Mouse (Mus musculus) limb, embryonic 12.5 days (tissue): Measurements from ENCODE around the gene Rapgef4. TPM values are rescaled to one million over a fixed set of nuclear protein-coding genes. Genes with fewer than 3 reads are reported as not detected.

ENCODE experiments used
- ATAC-seq: fragments of 200-750 bp; cut with Nextera tagmentation; 2 replicates; pipeline ENCODE4 v1.8.0; 2017; ENCODE audit warnings: low read depth, moderate TSS enrichment; ENCODE audit not compliant: insufficient number of reproducible peaks, insufficient read depth, low FRiP score, low TSS enrichment
- H3K27ac ChIP-seq: fragments of 300-500 bp; sonication (generic); 2 replicates; pipeline ENCODE4 v1.5.1; 2016; ENCODE audit warnings: mild to moderate bottlenecking, moderate library complexity
- H3K27me3 ChIP-seq: fragments of 300-500 bp; sonication (generic); 2 replicates; pipeline ENCODE4 v1.6.1; 2016; ENCODE audit warnings: mild to moderate bottlenecking, moderate library complexity
- H3K36me3 ChIP-seq: fragments of 300-500 bp; sonication (generic); 2 replicates; pipeline ENCODE4 v1.6.1; 2016; ENCODE audit warnings: mild to moderate bottlenecking, moderate library complexity
- H3K4me1 ChIP-seq: fragments of 300-500 bp; sonication (generic); replicated peaks from 2 replicates; pipeline ENCODE4 v1.6.1; 2016
- H3K4me2 ChIP-seq: fragments of 300-500 bp; sonication (generic); 2 replicates; pipeline ENCODE4 v1.6.1; 2016; ENCODE audit warnings: mild to moderate bottlenecking, moderate library complexity
- H3K4me3 ChIP-seq: fragments of 300-500 bp; sonication (generic); replicated peaks from 2 replicates; pipeline ENCODE4 v1.5.1; 2016; ENCODE audit warnings: mild to moderate bottlenecking
- H3K9ac ChIP-seq: fragments of 300-500 bp; sonication (generic); replicated peaks from 2 replicates; pipeline ENCODE4 v1.6.1; 2016; ENCODE audit warnings: mild to moderate bottlenecking, moderate library complexity
- H3K9me3 ChIP-seq: fragments of 300-500 bp; sonication (generic); 2 replicates; pipeline ENCODE4 v1.6.1; 2016; ENCODE audit warnings: mild to moderate bottlenecking, moderate library complexity
- WGBS: fragments of 180-500 bp; shearing (Covaris S2); methylation state at CpG from one replicate; pipeline ENCODE4 v1.1.7; 2016; 5-methylcytosine and 5-hydroxymethylcytosine counted together
- polyA plus RNA-seq: library from polyadenylated mRNA; unstranded; fragments of >200 nt; fragmentation: Nextera tagmentation; extraction: Ambion mirVana; gene quantifications from 2 replicates; pipeline ENCODE4 v1.2.1, GENCODE M21; 2016

Gene Rapgef4
- polyA plus RNA-seq, 1 experiment from 2014 or later, result 2.1 TPM

- ATAC-seq, result no peak
- Histone ChIP-seq H3K27ac (no peak overlapping the region), H3K9me3 (no peaks in the 10 kb centered on the region), H3K9ac (no peak overlapping the region), H3K4me2 (no peak overlapping the region), H3K4me1 (peaks cover 21% of the 10 kb centered on the region), H3K27me3 (no peaks in the 10 kb centered on the region), H3K36me3 (no peaks in the 10 kb centered on the region), H3K4me3 (no peak overlapping the region)
- 80% methylated on average over 9 of the region's 9 CpGs for WGBS
These were observed 170.9 kb downstream of the Rapgef4 start for GRCm38 (mm10) chr2:72151792-72152554.

- Histone ChIP-seq H3K27me3 (no peaks in the 10 kb centered on the region), H3K4me2 (no peak overlapping the region), H3K9ac (no peak overlapping the region), H3K4me1 (peaks cover 26% of the 10 kb centered on the region), H3K4me3 (no peak overlapping the region), H3K27ac (no peak overlapping the region), H3K9me3 (no peaks in the 10 kb centered on the region), H3K36me3 (no peaks in the 10 kb centered on the region)
- 92% methylated on average over 2 of the region's 2 CpGs for WGBS
- no peak for ATAC-seq
These were observed 171.7 kb downstream of the Rapgef4 start for GRCm38 (mm10) chr2:72152746-72153145.

- WGBS, result 88% methylated on average over 1 of the region's 1 CpGs
- peaks cover 30% of the 10 kb centered on the region for H3K4me1 ChIP-seq
- H3K4me2 ChIP-seq, result no peak overlapping the region
- ATAC-seq, result no peak
- H3K9ac ChIP-seq, result no peak overlapping the region
- no peaks in the 10 kb centered on the region for H3K9me3 ChIP-seq
- no peak overlapping the region for H3K4me3 ChIP-seq
- no peaks in the 10 kb centered on the region for H3K36me3 ChIP-seq
- no peaks in the 10 kb centered on the region for H3K27me3 ChIP-seq
- no peak overlapping the region for H3K27ac ChIP-seq
These were observed 172.8 kb downstream of the Rapgef4 start for GRCm38 (mm10) chr2:72153851-72154250.

GRCm38 (mm10) chr2:72155102-72155773 lies 174.2 kb downstream of the Rapgef4 start:
- peaks cover 38% of the 10 kb centered on the region for H3K4me1 ChIP-seq
- H3K4me2 ChIP-seq, result no peak overlapping the region
- no peaks in the 10 kb centered on the region for H3K36me3 ChIP-seq
- no peaks in the 10 kb centered on the region for H3K27me3 ChIP-seq
- ATAC-seq, result no peak
- no peak overlapping the region for H3K4me3 ChIP-seq
- peak overlapping the region; percentile 36 for H3K27ac ChIP-seq
- no peak overlapping the region for H3K9ac ChIP-seq
- WGBS, result 58% methylated on average over 8 of the region's 8 CpGs
- no peaks in the 10 kb centered on the region for H3K9me3 ChIP-seq

- Histone ChIP-seq H3K27me3 (no peaks in the 10 kb centered on the region), H3K36me3 (no peaks in the 10 kb centered on the region), H3K9ac (no peak overlapping the region), H3K27ac (no peak overlapping the region), H3K4me1 (peaks cover 40% of the 10 kb centered on the region), H3K9me3 (no peaks in the 10 kb centered on the region), H3K4me2 (no peak overlapping the region), H3K4me3 (no peak overlapping the region)
- WGBS, result 57% methylated on average over 5 of the region's 5 CpGs
- no peak for ATAC-seq
These were observed 175.4 kb downstream of the Rapgef4 start for GRCm38 (mm10) chr2:72156484-72156883.

DNA sequence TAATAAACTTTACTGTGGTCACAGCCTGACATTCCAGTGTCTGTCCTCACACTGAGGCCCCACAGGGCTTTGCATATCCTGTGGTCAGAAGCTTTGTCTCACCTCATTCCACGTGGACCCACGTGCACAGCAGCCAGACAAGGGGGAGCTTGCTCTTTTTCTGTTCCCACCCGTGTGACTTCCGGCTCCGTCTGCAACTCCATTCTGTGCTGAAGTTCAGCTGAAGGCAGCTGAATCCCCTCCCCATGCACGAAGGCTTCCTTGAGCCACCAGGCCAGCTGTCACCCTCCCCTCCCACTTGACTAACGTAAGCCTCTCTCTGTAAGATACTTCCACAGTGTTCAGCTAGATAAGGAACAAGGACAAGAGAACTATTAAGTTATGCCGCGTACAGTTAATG lies 176.5 kb downstream of the Rapgef4 start:
- ATAC-seq, result no peak; the same call in 1 of the 2 replicates

GRCm38 (mm10) chr2:72158045-72158444 lies 177.0 kb downstream of the Rapgef4 start:
- H3K36me3 ChIP-seq, result no peaks in the 10 kb centered on the region
- no peak overlapping the region for H3K4me2 ChIP-seq
- no peak for ATAC-seq
- H3K4me3 ChIP-seq, result no peak overlapping the region
- H3K27ac ChIP-seq, result no peak overlapping the region
- H3K9me3 ChIP-seq, result no peaks in the 10 kb centered on the region
- peaks cover 40% of the 10 kb centered on the region for H3K4me1 ChIP-seq
- no peaks in the 10 kb centered on the region for H3K27me3 ChIP-seq
- no peak overlapping the region for H3K9ac ChIP-seq
- 85% methylated on average over 5 of the region's 5 CpGs for WGBS

More for the DNA sequence above, 176.5 kb downstream of the Rapgef4 start:
- WGBS, result 38% methylated on average over 9 of the region's 9 CpGs
- H3K36me3 ChIP-seq, result no peaks in the 10 kb centered on the region
- H3K27me3 ChIP-seq, result no peaks in the 10 kb centered on the region
- H3K9me3 ChIP-seq, result no peaks in the 10 kb centered on the region
- H3K4me3 ChIP-seq, result no peak overlapping the region
- peak overlapping the region; percentile 45; the same call in 1 of the 2 replicates for H3K27ac ChIP-seq
- no peak overlapping the region for H3K9ac ChIP-seq
- H3K4me2 ChIP-seq, result 0 out of 2 replicates have a peak overlapping the region, but pooled peaks have one; percentile 8
- peaks cover 40% of the 10 kb centered on the region for H3K4me1 ChIP-seq

DNA sequence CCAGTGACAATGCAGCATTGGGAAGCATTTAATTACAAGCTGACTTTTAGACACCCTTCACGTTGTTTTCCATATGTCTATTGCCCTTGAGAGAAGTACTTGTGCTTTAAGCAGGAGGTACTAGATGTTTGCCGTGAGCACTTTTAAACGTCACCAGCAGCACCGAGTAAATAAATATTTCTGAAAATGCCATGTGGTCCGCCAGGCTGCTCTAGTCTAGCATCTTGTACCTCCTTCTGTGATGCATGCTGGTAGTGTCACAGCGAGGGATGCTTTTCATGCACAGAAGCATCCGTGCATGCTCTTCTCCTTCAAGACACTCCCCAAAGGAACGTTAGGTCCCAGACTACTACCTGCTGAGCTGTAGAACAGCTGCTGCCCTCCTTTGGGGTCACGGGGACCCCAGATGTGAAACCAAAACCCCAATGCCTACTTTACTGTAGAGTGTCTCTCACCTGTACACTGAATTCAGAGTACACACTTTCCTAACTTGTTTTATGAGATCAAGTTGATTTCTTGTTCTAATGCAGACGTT lies 177.7 kb downstream of the Rapgef4 start:
- Histone ChIP-seq H3K4me2 (no peak overlapping the region), H3K27ac (no peak overlapping the region), H3K27me3 (no peaks in the 10 kb centered on the region), H3K4me3 (no peak overlapping the region), H3K4me1 (peaks cover 40% of the 10 kb centered on the region), H3K9me3 (no peaks in the 10 kb centered on the region), H3K9ac (no peak overlapping the region), H3K36me3 (no peaks in the 10 kb centered on the region)
- 76% methylated on average over 10 of the region's 10 CpGs for whole genome bisulfite sequencing
- ATAC-seq, result no peak

DNA sequence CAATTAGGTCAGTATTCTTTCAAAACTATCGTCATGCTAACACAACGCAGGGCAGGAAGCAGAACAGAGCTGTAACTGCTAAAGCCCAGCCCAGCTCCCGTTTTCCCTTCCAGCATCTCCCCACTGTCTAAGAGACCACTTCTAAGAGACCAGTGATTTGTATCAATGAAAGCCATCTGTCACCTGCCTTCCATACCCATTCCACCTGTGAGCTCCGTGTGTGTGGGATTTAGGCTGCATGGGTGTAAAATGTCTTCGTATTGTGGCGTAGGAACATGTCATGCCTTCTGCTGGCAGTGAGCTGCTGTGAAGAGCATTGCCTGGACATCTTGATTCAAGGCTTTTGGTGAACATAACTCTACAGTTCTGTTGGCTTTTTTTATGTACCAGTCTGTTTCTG lies 178.2 kb downstream of the Rapgef4 start:
- no peak overlapping the region for H3K4me2 ChIP-seq
- H3K4me1 ChIP-seq, result peaks cover 40% of the 10 kb centered on the region
- no peak overlapping the region for H3K9ac ChIP-seq
- no peaks in the 10 kb centered on the region for H3K27me3 ChIP-seq
- no peak for ATAC-seq
- no peaks in the 10 kb centered on the region for H3K36me3 ChIP-seq
- H3K4me3 ChIP-seq, result no peak overlapping the region
- no peak overlapping the region for H3K27ac ChIP-seq
- no peaks in the 10 kb centered on the region for H3K9me3 ChIP-seq
- 67% methylated on average over 6 of the region's 6 CpGs for WGBS

DNA sequence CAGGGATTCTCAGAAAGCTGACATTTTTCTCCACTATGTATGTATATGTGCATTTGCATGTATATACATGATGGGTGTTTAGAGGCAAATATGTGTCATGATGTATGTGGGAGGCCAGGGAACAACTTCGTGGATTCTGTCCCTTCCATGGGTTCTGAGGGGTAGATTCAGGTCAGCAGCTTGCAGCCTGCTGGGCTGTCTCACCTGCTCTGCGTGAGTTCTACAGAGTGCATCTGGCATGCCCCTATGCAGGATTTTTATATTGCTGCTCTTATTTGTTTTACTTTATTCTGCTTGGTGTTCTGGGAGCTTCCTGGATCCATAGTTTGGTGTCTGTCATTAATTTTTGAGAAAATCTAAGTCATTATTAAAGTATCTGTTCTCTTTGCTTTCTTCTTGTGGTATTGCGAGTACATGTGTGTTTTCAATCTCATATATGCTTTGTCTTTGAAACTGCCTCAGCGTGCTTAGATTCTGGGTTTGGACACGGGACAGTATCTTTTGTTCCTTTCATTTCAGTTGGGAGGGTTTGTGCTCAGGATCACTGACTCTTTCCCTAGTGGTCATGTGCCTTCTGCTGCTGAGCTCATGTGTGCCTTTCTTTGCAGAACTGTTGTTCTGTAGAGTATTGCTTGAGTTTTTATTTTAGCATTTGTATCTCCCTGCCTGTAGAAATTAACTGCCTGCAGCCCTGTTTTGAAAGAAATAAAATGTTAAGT lies 184.3 kb downstream of the Rapgef4 start:
- ATAC-seq, result no peak
- Histone ChIP-seq H3K9me3 (no peaks in the 10 kb centered on the region), H3K4me3 (no peak overlapping the region), H3K4me1 (peaks cover 21% of the 10 kb centered on the region), H3K9ac (no peak overlapping the region), H3K4me2 (no peak overlapping the region), H3K36me3 (no peaks in the 10 kb centered on the region), H3K27ac (no peak overlapping the region), H3K27me3 (no peaks in the 10 kb centered on the region)
- 86% methylated on average over 5 of the region's 5 CpGs for WGBS
